Mouse (Mus musculus): Measurements from ENCODE around the gene Kifc3.

DNA sequence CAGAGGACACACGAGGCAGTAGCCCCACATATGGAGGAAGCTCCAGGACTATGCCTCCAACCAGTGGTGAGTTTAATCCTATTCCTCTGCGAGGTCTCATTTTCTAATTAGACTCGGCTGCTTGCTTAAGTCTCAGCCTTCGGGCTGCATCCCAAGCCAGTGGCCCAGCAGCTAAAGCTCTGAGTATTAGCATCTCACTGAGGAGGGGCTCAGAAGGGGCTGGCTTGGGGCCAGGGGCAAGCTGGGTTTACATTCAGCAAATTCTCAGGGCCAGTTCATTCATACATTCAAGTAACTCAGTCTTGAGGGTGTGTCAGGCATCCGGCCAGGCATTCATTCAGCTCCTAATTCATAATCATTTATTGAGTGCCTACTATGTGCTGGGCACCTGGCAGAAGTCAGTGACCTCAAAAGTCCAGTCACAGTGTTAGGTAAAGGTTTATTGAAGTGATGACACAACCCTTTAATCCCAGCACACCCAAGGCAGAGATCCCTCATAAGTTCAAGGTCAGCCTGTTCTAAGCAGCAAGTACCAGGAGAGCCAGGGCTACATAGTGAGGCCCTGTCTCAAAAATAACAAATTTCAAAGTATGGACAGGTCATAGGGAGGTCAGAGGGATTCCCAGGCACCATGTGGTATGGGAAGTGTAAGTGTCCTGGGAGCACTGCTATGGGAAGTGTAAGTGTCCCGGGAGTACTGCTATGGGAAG is 64.1 kb downstream of the Kifc3 start:
- no peak for TF ChIP-seq POLR2A (IDR thresholded peaks at IDR 0.05; ENCODE audit: extremely low read depth, insufficient read depth, low read length)
- TF ChIP-seq CTCF (IDR thresholded peaks at IDR 0.05; ENCODE audit: low read depth, low read length): no peak

All from liver, adult 2 months (tissue).